Mouse (Mus musculus) liver, embryonic 14 days (tissue): ENCODE results near the gene Pltp. TPM values are rescaled to one million over a fixed set of nuclear protein-coding genes. Genes with fewer than 3 reads are reported as not detected.

Source experiments
- polyA plus RNA-seq: library from polyadenylated mRNA; depleted of rRNA; stranded (reverse); fragments of >200 nt; gene quantifications from 2 replicates; pipeline ENCODE4 v1.2.3, GENCODE M21; 2012; rRNA removed

Pltp gene
- polyA plus RNA-seq, result 6.8 and 8.1 TPM in 2 replicates

GRCm38 (mm10) chr2:164857101-164857821, at the start of gene Pltp:
Gene Pltp (minus strand): TSS chr2:164857711.

GRCm38 (mm10) chr2:164879228-164879567, 21.7 kb upstream of the Pltp start, which contains the start of gene Pcif1:
Gene Pcif1 (plus strand): TSS chr2:164879304.

GRCm38 (mm10) chr2:164833314-164833959, 24.1 kb downstream of the Pltp start, which contains the start of gene Neurl2:
Gene Neurl2 (minus strand): TSS chr2:164833456.

GRCm38 (mm10) chr2:164832748-164833301, 24.7 kb downstream of the Pltp start, which contains the start of gene Ctsa:
Gene Ctsa (plus strand): TSS chr2:164832873.

GRCm38 (mm10) chr2:164828437-164828836, 29.1 kb downstream of the Pltp start, which contains the start of gene Spata25:
Gene Spata25 (minus strand): TSS chr2:164828537.

GRCm38 (mm10) chr2:164822636-164823165, 34.8 kb downstream of the Pltp start, which contains the start of gene Zswim1:
Gene Zswim1 (plus strand): TSS chr2:164822686.

GRCm38 (mm10) chr2:164804533-164805331, 52.8 kb downstream of the Pltp start, which contains the start of the genes Acot8 and Zswim3:
Gene Acot8 (minus strand): TSS chr2:164804882.
Gene Zswim3 (plus strand): TSS chr2:164805098.

Other genes with a start within 250 kb of the Pltp start
- gene Wfdc6b, start 244.2 kb downstream of the Pltp start, polyA plus RNA-seq, result not detected in 2 replicates
- gene Wfdc8, start 244.1 kb downstream of the Pltp start, polyA plus RNA-seq, result not detected in 2 replicates
- not detected in 2 replicates for gene Wfdc16, start 218.9 kb downstream of the Pltp start, polyA plus RNA-seq
- not detected in 2 replicates for gene Wfdc10, start 201.7 kb downstream of the Pltp start, polyA plus RNA-seq
- gene Wfdc9, start 201.1 kb downstream of the Pltp start, polyA plus RNA-seq, result not detected in 2 replicates
- not detected in 2 replicates for gene Wfdc11, start 183.6 kb downstream of the Pltp start, polyA plus RNA-seq
- not detected in 2 replicates for gene Wfdc13, start 172.6 kb downstream of the Pltp start, polyA plus RNA-seq
- gene Spint4, start 159.2 kb downstream of the Pltp start, polyA plus RNA-seq, result not detected in 2 replicates
- gene Spint5, start 142.4 kb downstream of the Pltp start, polyA plus RNA-seq, result not detected in 2 replicates
- gene Wfdc3, start 111.8 kb downstream of the Pltp start, polyA plus RNA-seq, result 1.6 and 1.7 TPM in 2 replicates
- gene Dnttip1, start 111.7 kb downstream of the Pltp start, polyA plus RNA-seq, result 26.6 and 27.2 TPM in 2 replicates
- 386 and 491 TPM in 2 replicates for gene Ube2c, start 87.8 kb downstream of the Pltp start, polyA plus RNA-seq
- gene Tnnc2, start 77.7 kb downstream of the Pltp start, polyA plus RNA-seq, result 0.45 and 15.8 TPM in 2 replicates
- 2.3 and 2.4 TPM in 2 replicates for gene Snx21, start 71.9 kb downstream of the Pltp start, polyA plus RNA-seq
- gene Acot8, start 52.8 kb downstream of the Pltp start, polyA plus RNA-seq, result 19.0 and 20.4 TPM in 2 replicates
- 2.2 and 2.4 TPM in 2 replicates for gene Zswim3, start 52.6 kb downstream of the Pltp start, polyA plus RNA-seq
- gene Zswim1, start 35.0 kb downstream of the Pltp start, polyA plus RNA-seq, result 1.8 and 2.2 TPM in 2 replicates
- 0.05 TPM in 1 of 2 replicates, not detected in the other for gene Spata25, start 29.2 kb downstream of the Pltp start, polyA plus RNA-seq
- gene Ctsa, start 24.8 kb downstream of the Pltp start, polyA plus RNA-seq, result 58.4 and 71.2 TPM in 2 replicates
- 0.88 and 0.89 TPM in 2 replicates for gene Neurl2, start 24.3 kb downstream of the Pltp start, polyA plus RNA-seq
- gene Pcif1, start 21.6 kb upstream of the Pltp start, polyA plus RNA-seq, result 17.5 and 19.0 TPM in 2 replicates
- 7.7 and 8.5 TPM in 2 replicates for gene Zfp335, start 54.0 kb upstream of the Pltp start, polyA plus RNA-seq
- gene Mmp9, start 83.1 kb upstream of the Pltp start, polyA plus RNA-seq, result 0.85 and 0.92 TPM in 2 replicates
- gene Slc12a5, start 103.1 kb upstream of the Pltp start, polyA plus RNA-seq, result 0.36 and 0.44 TPM in 2 replicates
- 12.6 and 13.9 TPM in 2 replicates for gene Ncoa5, start 177.2 kb upstream of the Pltp start, polyA plus RNA-seq
- 3.1 and 3.2 TPM in 2 replicates for gene Cd40, start 197.9 kb upstream of the Pltp start, polyA plus RNA-seq
- gene 1700025C18Rik, start 233.0 kb upstream of the Pltp start, polyA plus RNA-seq, result not detected in 2 replicates